6 mouse cellular contexts compared by ENCODE assay signal in the genomic region with DNA sequence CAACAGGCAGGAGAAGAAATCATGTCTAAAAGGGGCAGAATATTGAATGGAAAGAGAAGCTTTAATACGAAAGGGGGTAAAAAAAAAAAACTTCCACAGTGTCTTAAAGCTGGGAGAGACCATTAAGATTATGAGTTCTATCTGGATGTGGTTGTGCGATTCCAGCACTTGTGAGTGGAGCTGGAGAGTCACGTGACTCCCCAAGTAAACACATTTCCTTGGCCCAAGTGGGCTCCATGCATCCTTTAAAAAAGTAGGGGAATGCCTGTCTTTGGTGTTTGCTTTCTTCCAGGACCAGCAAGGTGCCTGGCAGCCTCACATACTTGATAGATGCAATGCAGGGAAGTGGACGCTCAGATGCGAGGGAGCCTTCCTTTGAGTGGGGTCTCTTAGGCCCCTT.
"Had no signal": no experiment of that assay in that cellular context is flagged by ENCODE, and none has a peak within 500 bp of the region (broad histone marks: within the 10 kb centered on the region; RNA-seq: fewer than 3 reads in every experiment).

No protein-coding gene starts in this region.

- H3K4me2 ChIP-seq: midbrain, embryonic 12.5 days; stomach, embryonic 15.5 days had no signal

- H3K27me3 ChIP-seq: midbrain, embryonic 12.5 days; neural tube, embryonic 12.5 days; stomach, embryonic 15.5 days had no signal

- H3K27ac ChIP-seq: midbrain, embryonic 10.5 days; midbrain, embryonic 12.5 days; neural tube, embryonic 12.5 days; stomach, embryonic 15.5 days; stomach, postnatal 0 days had no signal

- H3K9ac ChIP-seq: lung, embryonic 14.5 days; midbrain, embryonic 12.5 days; neural tube, embryonic 12.5 days; stomach, embryonic 15.5 days had no signal

- H3K9me3 ChIP-seq: midbrain, embryonic 10.5 days; midbrain, embryonic 12.5 days; neural tube, embryonic 12.5 days; stomach, embryonic 15.5 days had no signal

- H3K4me1 ChIP-seq: midbrain, embryonic 12.5 days; neural tube, embryonic 12.5 days; stomach, embryonic 15.5 days had no signal

- H3K36me3 ChIP-seq: midbrain, embryonic 10.5 days; midbrain, embryonic 12.5 days; neural tube, embryonic 12.5 days; stomach, embryonic 15.5 days had no signal

- H3K4me3 ChIP-seq: midbrain, embryonic 10.5 days; midbrain, embryonic 12.5 days; neural tube, embryonic 12.5 days; stomach, embryonic 15.5 days had no signal
